Mouse (Mus musculus): ENCODE measurements at regions not wholly inside any gene's neighbourhood (a gene's known extent, or its start where the extent isn't known, plus 50 kb on each side); places are given as distances from the start of the nearest gene placed in this dataset.

GRCm38 (mm10) chr17:83109792-83110440 is 105.2 kb upstream of the Pkdcc start:
- TF ChIP-seq EP300 (IDR thresholded peaks at IDR 0.05; ENCODE audit: low read depth) (no peak), CTCF (IDR thresholded peaks at IDR 0.05; ENCODE audit: low read depth) (no peak)

Measured in liver, postnatal 0 days (tissue).